Mouse (Mus musculus): ENCODE results near the gene Gm3106.
"Not testable (repeated sequence)": the region's sequence is repeated elsewhere in the genome, so short reads cannot be mapped to it uniquely, and the experiment has no call there.

Gene Gm3106

GRCm38 (mm10) chr5:94217705-94218104 lies at the start of gene Gm3106:
Gene Gm3106 (plus strand): TSS chr5:94218005.
- not testable (repeated sequence) for DNase-seq (ENCODE audit: extremely low spot score)
